Mouse (Mus musculus): Measurements from ENCODE around the gene Fam3a. TPM values are rescaled to one million over a fixed set of nuclear protein-coding genes. Genes with fewer than 3 reads are reported as not detected.
"Not testable (repeated sequence)": the region's sequence is repeated elsewhere in the genome, so short reads cannot be mapped to it uniquely, and the experiment has no call there.

Fam3a gene
- polyA plus RNA-seq, 1 experiment from 2014 or later, result 26.7 TPM

DNA sequence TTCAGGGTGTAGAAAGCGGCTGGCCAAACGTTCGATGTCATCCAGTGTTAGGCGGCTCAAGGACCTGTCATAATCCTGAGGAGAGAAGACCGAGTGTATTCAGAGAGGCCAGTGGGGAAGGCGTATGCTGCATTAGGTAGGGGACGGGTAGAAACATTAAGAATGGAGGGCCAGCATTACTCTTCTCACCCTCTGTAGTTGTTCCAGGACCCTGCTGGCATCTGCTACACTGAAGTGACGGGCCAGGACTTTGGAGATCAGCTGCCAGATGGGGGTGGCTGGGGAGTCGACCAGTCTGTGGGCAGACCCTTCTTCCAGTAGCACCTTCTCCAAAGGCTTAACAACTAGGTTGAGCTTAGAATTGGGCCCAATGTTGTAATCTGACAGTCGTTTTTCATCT is 25.6 kb downstream of the Fam3a start:
- 67% methylated on average over 10 of the region's 10 CpGs for WGBS
- peak overlapping the region; percentile 76 for H3K9ac ChIP-seq (replicated peaks; ENCODE audit: low read length)
- H3K4me1 ChIP-seq (ENCODE audit: control insufficient read depth, insufficient read depth, low read length), result no peaks in the 10 kb centered on the region
- no peak for ATAC-seq (replicated peaks; ENCODE audit: insufficient number of reproducible peaks, low FRiP score, low TSS enrichment, low read depth)
- H3K4me3 ChIP-seq (ENCODE audit: low read depth, low read length), result peak overlapping the region; percentile 52
- no peaks in the 10 kb centered on the region for H3K27me3 ChIP-seq (ENCODE audit: control insufficient read depth, insufficient read depth, low read length)
- no peak for DNase-seq (ENCODE audit: low spot score)
- no peak overlapping the region for H3K27ac ChIP-seq (replicated peaks; ENCODE audit: low read depth, low read length)
- H3K9me3 ChIP-seq (replicated peaks; ENCODE audit: control insufficient read depth, low read length), result no peaks in the 10 kb centered on the region
- H3K36me3 ChIP-seq (replicated peaks; ENCODE audit: control insufficient read depth, insufficient read depth, low read depth, low read length), result no peaks in the 10 kb centered on the region
- H3K4me2 ChIP-seq (ENCODE audit: low read depth, low read length), result peak overlapping the region; percentile 54

DNA sequence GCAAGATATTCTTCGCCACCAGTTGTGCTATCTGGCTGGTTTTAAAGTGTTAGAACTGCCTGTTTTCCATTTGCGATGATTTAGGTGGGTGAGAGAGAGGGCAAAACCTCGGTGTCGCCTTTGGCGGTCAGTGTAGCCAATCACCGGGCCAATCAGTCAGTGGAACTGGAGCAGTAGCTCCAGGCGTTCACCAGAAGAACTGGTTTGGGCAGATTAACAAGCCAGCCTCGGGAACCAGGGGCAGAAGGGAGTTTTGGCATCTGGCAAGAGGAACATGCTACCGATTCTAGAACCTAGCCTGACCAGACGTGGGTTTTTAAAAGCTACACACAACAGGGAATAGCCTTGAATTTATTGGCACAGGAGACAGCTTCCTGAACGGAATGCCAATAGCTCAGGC is 33.9 kb downstream of the Fam3a start:
- no peak for ATAC-seq (replicated peaks; ENCODE audit: insufficient number of reproducible peaks, low FRiP score, low TSS enrichment, low read depth)
- WGBS, result 40% methylated on average over 11 of the region's 11 CpGs
- peak; percentile 3 for DNase-seq (ENCODE audit: low spot score)

DNA sequence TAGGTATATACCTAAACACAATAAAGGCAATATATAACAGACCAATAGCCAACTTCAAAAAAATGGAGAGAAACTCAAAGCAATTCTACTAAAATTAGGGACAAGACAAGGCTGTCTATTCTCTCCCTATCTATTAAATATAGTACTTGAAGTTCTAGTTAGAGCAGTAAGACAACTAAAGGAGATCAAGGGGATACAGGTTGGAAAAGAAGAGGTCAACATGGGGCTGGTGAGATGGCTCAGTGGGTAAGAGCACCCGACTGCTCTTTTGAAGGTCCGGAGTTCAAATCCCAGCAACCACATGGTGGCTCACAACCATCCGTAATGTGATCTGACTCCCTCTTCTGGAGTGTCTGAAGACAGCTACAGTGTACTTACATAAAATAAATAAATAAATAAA is 36.0 kb downstream of the Fam3a start:
- H3K36me3 ChIP-seq (replicated peaks; ENCODE audit: control insufficient read depth, insufficient read depth, low read depth, low read length); ATAC-seq (replicated peaks; ENCODE audit: insufficient number of reproducible peaks, low FRiP score, low TSS enrichment, low read depth); H3K27me3 ChIP-seq (ENCODE audit: control insufficient read depth, insufficient read depth, low read length); H3K9ac ChIP-seq (replicated peaks; ENCODE audit: low read length); H3K4me1 ChIP-seq (ENCODE audit: control insufficient read depth, insufficient read depth, low read length); H3K4me3 ChIP-seq (ENCODE audit: low read depth, low read length); H3K4me2 ChIP-seq (ENCODE audit: low read depth, low read length); H3K9me3 ChIP-seq (replicated peaks; ENCODE audit: control insufficient read depth, low read length); DNase-seq (ENCODE audit: low spot score); H3K27ac ChIP-seq (replicated peaks; ENCODE audit: low read depth, low read length): not testable (repeated sequence)
- WGBS, result 80% methylated on average over 1 of the region's 3 CpGs

More for the DNA sequence above, 33.9 kb downstream of the Fam3a start:
- no peaks in the 10 kb centered on the region for H3K4me1 ChIP-seq (ENCODE audit: control insufficient read depth, insufficient read depth, low read length)
- H3K36me3 ChIP-seq (replicated peaks; ENCODE audit: control insufficient read depth, insufficient read depth, low read depth, low read length), result no peaks in the 10 kb centered on the region
- no peaks in the 10 kb centered on the region for H3K9me3 ChIP-seq (replicated peaks; ENCODE audit: control insufficient read depth, low read length)
- no peak overlapping the region for H3K9ac ChIP-seq (replicated peaks; ENCODE audit: low read length)
- no peak overlapping the region for H3K4me2 ChIP-seq (ENCODE audit: low read depth, low read length)
- no peaks in the 10 kb centered on the region for H3K27me3 ChIP-seq (ENCODE audit: control insufficient read depth, insufficient read depth, low read length)
- H3K4me3 ChIP-seq (ENCODE audit: low read depth, low read length), result no peak overlapping the region
- H3K27ac ChIP-seq (replicated peaks; ENCODE audit: low read depth, low read length), result no peak overlapping the region

DNA sequence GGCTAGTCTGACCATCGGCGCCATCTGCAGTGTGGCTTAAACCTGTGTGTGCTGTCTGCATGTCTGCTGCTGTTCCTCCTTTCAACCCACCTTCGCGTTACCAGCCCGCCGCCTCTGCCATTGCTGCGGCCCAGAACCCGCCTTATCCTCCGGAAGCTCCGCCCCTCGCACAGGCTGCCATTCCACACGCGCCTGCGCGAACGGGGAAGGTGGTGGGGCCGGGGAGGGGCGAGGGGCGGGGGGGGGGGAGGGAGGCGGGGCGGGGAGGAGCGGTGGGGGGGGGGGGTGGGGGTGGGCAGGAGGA is 39.7 kb downstream of the Fam3a start, which contains the start of gene Lage3:
Gene Lage3, minus strand, starts transcription at position 152 of the 304 bp plus-strand sequence.
- Histone ChIP-seq H3K4me3 (ENCODE audit: low read depth, low read length) (peak within 1 kb of the TSS; percentile 39), H3K4me1 (ENCODE audit: control insufficient read depth, insufficient read depth, low read length) (no peaks in the 10 kb centered on the region), H3K27me3 (ENCODE audit: control insufficient read depth, insufficient read depth, low read length) (no peaks in the 10 kb centered on the region), H3K9me3 (replicated peaks; ENCODE audit: control insufficient read depth, low read length) (no peaks in the 10 kb centered on the region), H3K36me3 (replicated peaks; ENCODE audit: control insufficient read depth, insufficient read depth, low read depth, low read length) (no peaks in the 10 kb centered on the region), H3K4me2 (ENCODE audit: low read depth, low read length) (peak within 1 kb of the TSS; percentile 51), H3K27ac (replicated peaks; ENCODE audit: low read depth, low read length) (no peak within 1 kb of the TSS), H3K9ac (replicated peaks; ENCODE audit: low read length) (peak within 1 kb of the TSS; percentile 59)
- WGBS, result 29% methylated on average over 11 of the region's 22 CpGs
- peak; percentile 88 for ATAC-seq (replicated peaks; ENCODE audit: insufficient number of reproducible peaks, low FRiP score, low TSS enrichment, low read depth)
- DNase-seq (ENCODE audit: low spot score), result peak; percentile 81

DNA sequence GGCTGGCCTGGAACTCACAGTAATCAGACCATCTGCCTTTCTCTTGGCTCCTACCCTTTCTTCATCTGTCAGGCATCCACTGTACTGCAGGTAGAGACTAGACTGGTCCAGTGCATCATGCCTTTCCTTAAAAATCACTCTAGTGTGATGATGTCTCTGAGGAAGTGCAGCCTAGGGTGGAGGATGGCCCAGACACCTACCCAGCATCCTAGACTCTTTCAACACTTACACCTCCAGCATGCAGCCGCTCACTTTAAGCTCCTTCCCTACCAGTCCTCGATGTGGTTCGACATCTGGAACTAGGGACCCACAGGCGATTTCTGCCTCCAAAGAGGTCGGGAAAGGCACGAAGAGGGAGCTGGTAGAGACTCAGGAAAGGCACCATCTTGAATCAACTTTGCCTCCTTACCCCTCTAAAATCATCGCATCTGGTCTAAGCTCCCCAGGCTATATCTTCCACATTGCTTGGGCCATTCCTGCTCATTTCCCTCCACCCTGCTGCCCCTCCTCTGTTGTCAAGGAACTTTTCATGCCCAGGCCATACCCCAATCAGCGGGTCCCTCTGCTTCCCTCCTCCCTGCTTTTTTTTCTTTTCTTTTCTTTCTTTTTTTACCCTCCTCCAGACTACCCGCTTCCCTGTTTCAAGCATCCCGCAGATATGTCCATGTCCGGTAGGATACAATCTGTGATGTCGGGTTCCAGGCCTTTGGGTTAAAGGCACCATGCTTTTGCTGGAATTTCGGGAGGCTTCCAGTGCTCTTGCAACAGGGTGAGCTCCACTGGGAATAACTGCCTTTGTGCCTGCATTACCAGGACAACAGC is 40.2 kb downstream of the Fam3a start:
- 24% methylated on average over 13 of the region's 13 CpGs for WGBS

More for the DNA sequence above, 40.2 kb downstream of the Fam3a start:
- Histone ChIP-seq H3K4me3 (ENCODE audit: low read depth, low read length) (peak overlapping the region; percentile 39), H3K27ac (replicated peaks; ENCODE audit: low read depth, low read length) (no peak overlapping the region), H3K4me1 (ENCODE audit: control insufficient read depth, insufficient read depth, low read length) (no peaks in the 10 kb centered on the region), H3K36me3 (replicated peaks; ENCODE audit: control insufficient read depth, insufficient read depth, low read depth, low read length) (no peaks in the 10 kb centered on the region), H3K9ac (replicated peaks; ENCODE audit: low read length) (peak overlapping the region; percentile 59), H3K4me2 (ENCODE audit: low read depth, low read length) (peak overlapping the region; percentile 51), H3K9me3 (replicated peaks; ENCODE audit: control insufficient read depth, low read length) (no peaks in the 10 kb centered on the region), H3K27me3 (ENCODE audit: control insufficient read depth, insufficient read depth, low read length) (no peaks in the 10 kb centered on the region)
- DNase-seq (ENCODE audit: low spot score) (peak; percentile 1), ATAC-seq (replicated peaks; ENCODE audit: insufficient number of reproducible peaks, low FRiP score, low TSS enrichment, low read depth) (peak; percentile 52)

Other genes with a start within 250 kb of the Fam3a start
- not detected in 2 replicates for gene Tex28, start 225.4 kb downstream of the Fam3a start, polyA plus RNA-seq (2014; fragmentation: Nextera tagmentation; extraction: Ambion mirVana)
- not detected in 2 replicates for gene Tktl1, start 216.0 kb downstream of the Fam3a start, polyA plus RNA-seq (2014; fragmentation: Nextera tagmentation; extraction: Ambion mirVana)
- 267 and 289 TPM in 2 replicates for gene Flna, start 143.5 kb downstream of the Fam3a start, polyA plus RNA-seq (2014; fragmentation: Nextera tagmentation; extraction: Ambion mirVana)
- 29.3 and 31.8 TPM in 2 replicates for gene Emd, start 138.6 kb downstream of the Fam3a start, polyA plus RNA-seq (2014; fragmentation: Nextera tagmentation; extraction: Ambion mirVana)
- gene Rpl10, start 122.5 kb downstream of the Fam3a start, polyA plus RNA-seq (2014; fragmentation: Nextera tagmentation; extraction: Ambion mirVana), result 846 and 890 TPM in 2 replicates
- gene Taz, start 111.4 kb downstream of the Fam3a start, polyA plus RNA-seq (2014; fragmentation: Nextera tagmentation; extraction: Ambion mirVana), result 62.0 and 65.2 TPM in 2 replicates
- gene Dnase1l1, start 110.9 kb downstream of the Fam3a start, polyA plus RNA-seq (2014; fragmentation: Nextera tagmentation; extraction: Ambion mirVana), result 4.2 and 5.2 TPM in 2 replicates
- gene Atp6ap1, start 96.2 kb downstream of the Fam3a start, polyA plus RNA-seq (2014; fragmentation: Nextera tagmentation; extraction: Ambion mirVana), result 93.0 and 107 TPM in 2 replicates
- 231 and 262 TPM in 2 replicates for gene Gdi1, start 88.3 kb downstream of the Fam3a start, polyA plus RNA-seq (2014; fragmentation: Nextera tagmentation; extraction: Ambion mirVana)
- gene Fam50a, start 80.2 kb downstream of the Fam3a start, polyA plus RNA-seq (2014; fragmentation: Nextera tagmentation; extraction: Ambion mirVana), result 56.4 and 56.6 TPM in 2 replicates
- 11.2 and 11.3 TPM in 2 replicates for gene Plxna3, start 64.2 kb downstream of the Fam3a start, polyA plus RNA-seq (2014; fragmentation: Nextera tagmentation; extraction: Ambion mirVana)
- 128 and 130 TPM in 2 replicates for gene Lage3, start 39.7 kb downstream of the Fam3a start, polyA plus RNA-seq (2014; fragmentation: Nextera tagmentation; extraction: Ambion mirVana)
- 63.2 and 65.7 TPM in 2 replicates for gene Ubl4a, start 20.1 kb downstream of the Fam3a start, polyA plus RNA-seq (2014; fragmentation: Nextera tagmentation; extraction: Ambion mirVana)
- 11.4 and 13.6 TPM in 2 replicates for gene Slc10a3, start 19.9 kb downstream of the Fam3a start, polyA plus RNA-seq (2014; fragmentation: Nextera tagmentation; extraction: Ambion mirVana)
- 22.0 and 22.2 TPM in 2 replicates for gene Ikbkg, start within 50 bp of the Fam3a start, polyA plus RNA-seq (2014; fragmentation: Nextera tagmentation; extraction: Ambion mirVana)
- 54.2 and 59.2 TPM in 2 replicates for gene G6pdx, start 35.9 kb upstream of the Fam3a start, polyA plus RNA-seq (2014; fragmentation: Nextera tagmentation; extraction: Ambion mirVana)
- not detected in 2 replicates for gene Gm6880, start 88.1 kb upstream of the Fam3a start, polyA plus RNA-seq (2014; fragmentation: Nextera tagmentation; extraction: Ambion mirVana)
- not detected in 2 replicates for gene Olfr1326-ps1, start 181.6 kb upstream of the Fam3a start, polyA plus RNA-seq (2014; fragmentation: Nextera tagmentation; extraction: Ambion mirVana)
- gene Olfr1325, start 199.4 kb upstream of the Fam3a start, polyA plus RNA-seq (2014; fragmentation: Nextera tagmentation; extraction: Ambion mirVana), result not detected in 2 replicates